Mouse (Mus musculus) hindbrain, embryonic 10.5 days (tissue): ENCODE results near the gene Ccl26. TPM values are rescaled to one million over a fixed set of nuclear protein-coding genes. Genes with fewer than 3 reads are reported as not detected.

Experiments used
- DNase-seq: peaks from one replicate; pipeline ENCODE4 v3.0.0-alpha.2; 2017; ENCODE audit warnings: low spot score
- H3K27ac ChIP-seq: fragments of 300-500 bp; sonication (generic); 2 replicates; pipeline ENCODE4 v1.5.1; 2016; ENCODE audit warnings: mild to moderate bottlenecking, moderate library complexity
- H3K27me3 ChIP-seq: fragments of 300-500 bp; sonication (generic); 2 replicates; pipeline ENCODE4 v1.6.1; 2016; ENCODE audit warnings: mild to moderate bottlenecking; ENCODE audit not compliant: poor library complexity, insufficient read depth, severe bottlenecking
- H3K36me3 ChIP-seq: fragments of 300-500 bp; sonication (generic); 2 replicates; pipeline ENCODE4 v1.6.1; 2016; ENCODE audit warnings: mild to moderate bottlenecking, moderate library complexity
- H3K4me1 ChIP-seq: fragments of 300-500 bp; sonication (generic); replicated peaks from 2 replicates; pipeline ENCODE4 v1.6.1; 2016; ENCODE audit warnings: mild to moderate bottlenecking
- H3K4me3 ChIP-seq: fragments of 300-500 bp; sonication (generic); 2 replicates; pipeline ENCODE4 v1.5.1; 2016; ENCODE audit warnings: mild to moderate bottlenecking, moderate library complexity
- H3K9me3 ChIP-seq: fragments of 300-500 bp; sonication (generic); 2 replicates; pipeline ENCODE4 v1.6.1; 2016; ENCODE audit warnings: mild to moderate bottlenecking, moderate library complexity
- WGBS: fragments of 180-500 bp; shearing (Covaris S2); methylation state at CpG from one replicate; pipeline ENCODE4 v1.1.7; 2016; 5-methylcytosine and 5-hydroxymethylcytosine counted together
- polyA plus RNA-seq: library from polyadenylated mRNA; unstranded; fragments of >200 nt; fragmentation: Nextera tagmentation; extraction: Ambion mirVana; gene quantifications from 2 replicates; pipeline ENCODE4 v1.2.1, GENCODE M21; 2016

Ccl26 gene
- polyA plus RNA-seq, 1 experiment from 2014 or later: not detected

GRCm38 (mm10) chr5:135533431-135533830, 29.9 kb downstream of the Ccl26 start:
- H3K9me3 ChIP-seq: no peaks in the 10 kb centered on the region
- no peak overlapping the region for H3K4me3 ChIP-seq
- 80% methylated on average over 10 of the region's 10 CpGs for WGBS
- no peak for DNase-seq
- no peaks in the 10 kb centered on the region for H3K27me3 ChIP-seq
- 0 out of 2 replicates have a peak, but pooled peaks cover 5% of the 10 kb centered on the region for H3K36me3 ChIP-seq
- H3K27ac ChIP-seq: no peak overlapping the region
- H3K4me1 ChIP-seq: no peaks in the 10 kb centered on the region

- Histone ChIP-seq H3K4me1 (no peaks in the 10 kb centered on the region; the same call in none of the 2 replicates), H3K27ac (no peak overlapping the region), H3K4me3 (no peak overlapping the region), H3K27me3 (no peaks in the 10 kb centered on the region), H3K36me3 (0 out of 2 replicates have a peak, but pooled peaks cover 5% of the 10 kb centered on the region), H3K9me3 (no peaks in the 10 kb centered on the region)
- no peak for DNase-seq
- WGBS: 90% methylated on average over 11 of the region's 11 CpGs
Measured at GRCm38 (mm10) chr5:135531306-135531845, 32.0 kb downstream of the Ccl26 start.

- H3K27me3 ChIP-seq: no peaks in the 10 kb centered on the region
- H3K27ac ChIP-seq: no peak overlapping the region
- WGBS: 88% methylated on average over 2 of the region's 2 CpGs
- DNase-seq: no peak
- H3K36me3 ChIP-seq: 0 out of 2 replicates have a peak, but pooled peaks cover 5% of the 10 kb centered on the region
- no peak overlapping the region for H3K4me3 ChIP-seq
- no peaks in the 10 kb centered on the region; the same call in none of the 2 replicates for H3K4me1 ChIP-seq
- H3K9me3 ChIP-seq: no peaks in the 10 kb centered on the region
Measured at GRCm38 (mm10) chr5:135529964-135530363, 33.4 kb downstream of the Ccl26 start.

- Histone ChIP-seq H3K27ac (no peak overlapping the region), H3K4me1 (no peaks in the 10 kb centered on the region; the same call in none of the 2 replicates), H3K9me3 (no peaks in the 10 kb centered on the region), H3K36me3 (0 out of 2 replicates have a peak, but pooled peaks cover 5% of the 10 kb centered on the region), H3K27me3 (no peaks in the 10 kb centered on the region), H3K4me3 (no peak overlapping the region)
- no peak for DNase-seq
- 75% methylated on average over 3 of the region's 3 CpGs for WGBS
Measured at GRCm38 (mm10) chr5:135529310-135529709, 34.1 kb downstream of the Ccl26 start.

GRCm38 (mm10) chr5:135527986-135528385, 35.4 kb downstream of the Ccl26 start:
- Histone ChIP-seq H3K4me3 (no peak overlapping the region), H3K36me3 (peaks cover 7% of the 10 kb centered on the region; the same call in 1 of the 2 replicates), H3K27ac (no peak overlapping the region), H3K4me1 (no peaks in the 10 kb centered on the region; the same call in none of the 2 replicates), H3K27me3 (no peaks in the 10 kb centered on the region), H3K9me3 (no peaks in the 10 kb centered on the region)
- WGBS: 41% methylated on average over 7 of the region's 7 CpGs
- DNase-seq: no peak

- DNase-seq: no peak
- Histone ChIP-seq H3K4me1 (no peaks in the 10 kb centered on the region; the same call in none of the 2 replicates), H3K4me3 (no peak overlapping the region), H3K27ac (no peak overlapping the region), H3K9me3 (no peaks in the 10 kb centered on the region), H3K36me3 (peaks cover 2% of the 10 kb centered on the region; the same call in 1 of the 2 replicates), H3K27me3 (no peaks in the 10 kb centered on the region)
- 85% methylated on average over 11 of the region's 11 CpGs for WGBS
Measured at GRCm38 (mm10) chr5:135524660-135525560, 38.5 kb downstream of the Ccl26 start.

- no peak for DNase-seq
- no peak overlapping the region for H3K4me3 ChIP-seq
- no peaks in the 10 kb centered on the region for H3K9me3 ChIP-seq
- 90% methylated on average over 2 of the region's 2 CpGs for WGBS
- no peaks in the 10 kb centered on the region; the same call in none of the 2 replicates for H3K4me1 ChIP-seq
- no peak overlapping the region for H3K27ac ChIP-seq
- peaks cover 2% of the 10 kb centered on the region; the same call in 1 of the 2 replicates for H3K36me3 ChIP-seq
- no peaks in the 10 kb centered on the region for H3K27me3 ChIP-seq
Measured at GRCm38 (mm10) chr5:135524087-135524486, 39.3 kb downstream of the Ccl26 start.

GRCm38 (mm10) chr5:135522111-135522722, 41.2 kb downstream of the Ccl26 start:
- Histone ChIP-seq H3K27me3 (no peaks in the 10 kb centered on the region), H3K36me3 (peaks cover 6% of the 10 kb centered on the region; the same call in 1 of the 2 replicates), H3K27ac (no peak overlapping the region), H3K4me1 (no peaks in the 10 kb centered on the region), H3K9me3 (no peaks in the 10 kb centered on the region), H3K4me3 (no peak overlapping the region)
- WGBS: 75% methylated on average over 9 of the region's 9 CpGs
- DNase-seq: no peak

- Histone ChIP-seq H3K9me3 (peaks cover 17% of the 10 kb centered on the region; the same call in 1 of the 2 replicates), H3K36me3 (peaks cover 25% of the 10 kb centered on the region), H3K4me1 (peaks cover 13% of the 10 kb centered on the region), H3K4me3 (no peak overlapping the region), H3K27me3 (no peaks in the 10 kb centered on the region), H3K27ac (no peak overlapping the region)
- 92% methylated on average over 5 of the region's 5 CpGs for WGBS
- no peak for DNase-seq
Measured at GRCm38 (mm10) chr5:135517348-135517883, 46.0 kb downstream of the Ccl26 start.

GRCm38 (mm10) chr5:135513131-135513530, 50.2 kb downstream of the Ccl26 start:
- peaks cover 13% of the 10 kb centered on the region for H3K4me1 ChIP-seq
- H3K9me3 ChIP-seq: peaks cover 17% of the 10 kb centered on the region; the same call in 1 of the 2 replicates
- H3K4me3 ChIP-seq: no peak overlapping the region
- peak; percentile 28 for DNase-seq
- H3K27ac ChIP-seq: peak overlapping the region; percentile 76
- H3K36me3 ChIP-seq: peaks cover 25% of the 10 kb centered on the region
- 43% methylated on average over 4 of the region's 4 CpGs for WGBS
- H3K27me3 ChIP-seq: no peaks in the 10 kb centered on the region

GRCm38 (mm10) chr5:135511105-135511504, 52.3 kb downstream of the Ccl26 start:
- Histone ChIP-seq H3K4me1 (peaks cover 13% of the 10 kb centered on the region), H3K9me3 (peaks cover 15% of the 10 kb centered on the region; the same call in 1 of the 2 replicates), H3K27me3 (no peaks in the 10 kb centered on the region), H3K4me3 (no peak overlapping the region), H3K27ac (no peak overlapping the region), H3K36me3 (peaks cover 10% of the 10 kb centered on the region)
- DNase-seq: no peak
- 62% methylated on average over 5 of the region's 5 CpGs for WGBS
